Mouse (Mus musculus) lung, postnatal 10 days (tissue): ENCODE data around the gene Gcfc2.

Experiments used
- DNase-seq: peaks from one replicate; pipeline ENCODE4 v3.0.0; 2021

Gcfc2 gene

GRCm38 (mm10) chr6:81923523-81924142 is at the start of gene Gcfc2:
Gcfc2 (plus strand) TSS chr6:81923669.
- DNase-seq: peak; percentile 94

GRCm38 (mm10) chr6:81895678-81896230 is 27.7 kb upstream of the Gcfc2 start:
- no peak for DNase-seq

DNA sequence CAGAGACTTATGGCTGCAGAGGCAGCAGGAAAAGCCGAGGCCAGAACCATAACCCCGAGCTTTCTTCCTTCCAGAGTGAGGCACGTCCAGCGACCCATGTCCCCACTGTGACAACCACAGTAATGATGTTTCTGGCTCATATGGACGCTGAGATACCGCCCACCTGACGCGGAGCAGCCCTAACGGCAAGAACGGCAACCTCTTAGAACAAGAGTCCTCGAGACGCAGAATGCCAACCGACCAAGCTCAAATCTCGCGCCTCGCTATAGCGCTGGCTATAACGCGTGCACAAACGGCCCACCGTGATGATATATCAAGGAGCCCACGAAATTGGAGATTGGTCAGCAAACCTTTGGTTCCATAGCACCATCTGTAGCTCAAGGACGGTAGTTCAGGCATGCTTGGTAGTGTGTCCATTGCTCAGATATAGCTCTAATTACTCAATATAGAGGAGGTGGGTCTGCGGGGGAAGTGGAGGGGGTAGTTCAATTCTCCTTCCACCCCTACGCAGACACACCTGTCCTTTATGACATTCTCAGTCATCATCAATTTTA is 13.1 kb upstream of the Gcfc2 start:
- no peak for DNase-seq

- DNase-seq: no peak
These were observed 12.2 kb upstream of the Gcfc2 start for GRCm38 (mm10) chr6:81911244-81911643.

DNA sequence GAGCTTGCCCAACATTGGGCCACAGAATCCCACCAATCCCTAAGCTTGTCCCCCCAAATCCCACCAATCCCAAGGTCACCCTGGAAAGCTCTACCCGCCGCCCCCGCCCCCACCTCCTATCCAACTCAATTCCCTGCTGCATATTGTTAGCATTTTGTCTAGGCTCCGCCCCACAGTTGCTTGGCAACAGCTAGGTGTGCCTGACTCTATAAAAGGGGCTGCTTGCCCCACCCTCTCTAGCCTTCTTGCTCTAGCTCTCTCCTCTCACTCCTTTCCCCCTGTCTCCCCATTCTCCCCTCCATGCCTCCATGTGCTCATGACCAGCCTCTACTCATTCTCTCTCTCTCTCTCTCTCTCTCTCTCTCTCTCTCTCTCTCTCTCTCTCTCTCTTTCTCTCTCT is 11.8 kb upstream of the Gcfc2 start:
- DNase-seq: no peak

GRCm38 (mm10) chr6:81912177-81912576 is 11.3 kb upstream of the Gcfc2 start:
- DNase-seq: no peak

- DNase-seq: no peak
These were observed 835 bp downstream of the Gcfc2 start for GRCm38 (mm10) chr6:81924304-81924703.

DNA sequence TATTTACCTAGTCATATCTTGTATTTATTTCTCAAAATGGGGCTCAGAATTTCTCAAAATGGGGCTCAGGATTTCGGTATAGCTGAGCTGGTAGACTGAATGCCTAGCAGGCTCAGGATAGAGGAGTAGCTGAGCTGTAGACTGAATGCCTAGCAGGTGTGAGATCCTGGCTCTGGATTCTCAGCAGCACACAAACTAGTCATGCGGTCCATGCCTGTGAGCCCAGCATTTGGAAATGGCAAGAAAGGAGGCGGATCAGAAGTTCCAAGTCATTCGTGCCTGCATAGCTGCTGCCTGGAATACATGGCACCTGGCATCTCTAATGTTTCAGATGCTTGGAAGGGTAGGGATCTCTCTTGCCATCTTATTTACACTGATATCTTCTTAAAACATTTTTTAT is 5.9 kb downstream of the Gcfc2 start:
- DNase-seq: no peak

DNA sequence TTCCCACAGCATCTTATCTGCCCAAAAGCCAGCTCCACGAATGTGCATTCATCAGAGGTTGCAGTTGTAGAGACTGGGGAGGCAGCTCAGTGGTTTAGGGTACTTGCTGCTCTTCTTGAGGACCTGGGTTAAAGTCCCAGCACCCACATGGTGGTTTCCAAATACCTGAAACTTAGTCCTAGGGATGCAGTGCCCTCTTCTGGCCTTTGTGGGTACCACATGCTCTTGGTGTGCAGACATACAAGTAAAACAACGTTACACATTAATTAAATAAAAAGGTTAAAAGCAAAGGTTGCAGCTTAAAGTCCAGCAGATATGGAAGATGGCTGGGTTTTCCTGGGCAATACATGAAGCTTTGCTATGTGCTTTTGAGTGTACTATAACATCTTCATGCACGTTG is 9.8 kb downstream of the Gcfc2 start:
- DNase-seq: no peak

DNA sequence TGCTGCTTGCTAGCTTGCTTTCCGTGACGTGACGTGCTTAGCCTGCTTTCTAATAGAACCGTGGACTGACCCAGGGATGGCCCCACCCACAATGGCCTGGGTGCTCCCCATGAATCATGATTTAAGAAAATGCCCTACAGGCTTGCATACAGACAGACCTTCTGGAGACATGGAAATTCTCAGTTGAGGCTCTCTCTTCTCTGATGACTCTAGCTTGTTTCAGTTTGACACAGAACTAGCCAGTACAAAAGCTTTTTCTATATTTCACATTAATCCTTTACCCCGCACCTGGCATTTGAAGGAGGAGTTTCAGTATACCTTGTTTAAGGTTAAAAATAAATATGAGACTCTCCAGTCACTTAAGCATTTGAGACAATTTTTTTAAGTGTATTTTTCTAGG is 18.2 kb downstream of the Gcfc2 start:
- DNase-seq: no peak

- DNase-seq: no peak
These were observed 19.8 kb downstream of the Gcfc2 start for GRCm38 (mm10) chr6:81943281-81943680.

DNA sequence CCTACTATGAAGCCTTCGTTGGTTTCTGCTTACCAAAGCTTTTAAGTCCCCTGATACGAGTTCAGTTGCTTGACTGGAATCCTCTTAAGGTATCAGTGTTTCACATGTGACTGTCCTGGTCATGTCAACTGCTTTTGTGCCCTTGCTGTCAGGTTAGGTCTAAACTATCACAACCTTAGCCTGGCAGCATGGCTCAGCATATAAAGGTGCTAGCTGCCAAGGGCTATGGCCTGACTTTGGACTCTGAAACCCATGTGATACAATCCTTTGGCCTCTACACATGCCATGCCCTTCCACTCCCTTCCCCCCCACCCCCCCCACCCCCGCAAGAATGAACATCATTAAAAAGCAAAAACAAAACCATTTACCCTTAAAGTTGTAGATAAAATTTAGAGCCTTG is 21.0 kb downstream of the Gcfc2 start:
- no peak for DNase-seq

GRCm38 (mm10) chr6:81946906-81947305 is 23.4 kb downstream of the Gcfc2 start:
- no peak for DNase-seq

- DNase-seq: peak; percentile 2
These were observed 31.7 kb downstream of the Gcfc2 start for GRCm38 (mm10) chr6:81955133-81955532.

DNA sequence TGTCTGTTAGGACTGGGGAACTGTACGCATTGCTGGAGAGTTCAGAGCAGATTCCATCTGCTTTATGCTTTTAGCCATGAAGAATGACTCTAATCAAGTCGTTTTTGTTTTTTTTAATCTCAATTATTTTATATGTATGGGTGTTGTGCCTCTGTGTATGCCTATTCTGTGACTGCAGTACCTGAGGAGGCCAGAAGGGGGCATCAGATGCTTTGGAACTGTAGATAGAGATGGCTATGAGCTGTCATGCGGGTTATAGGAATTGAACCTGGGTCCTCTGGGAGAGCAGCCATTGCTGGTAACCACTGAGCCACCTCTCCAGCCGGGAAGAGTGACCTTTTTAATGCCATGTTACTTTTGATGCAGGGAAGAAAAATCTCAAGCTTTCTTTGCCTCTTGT is 32.9 kb downstream of the Gcfc2 start:
- DNase-seq: no peak

GRCm38 (mm10) chr6:81957992-81958391 is 34.5 kb downstream of the Gcfc2 start:
- no peak for DNase-seq

GRCm38 (mm10) chr6:81959866-81960265 is 36.4 kb downstream of the Gcfc2 start:
- no peak for DNase-seq

DNA sequence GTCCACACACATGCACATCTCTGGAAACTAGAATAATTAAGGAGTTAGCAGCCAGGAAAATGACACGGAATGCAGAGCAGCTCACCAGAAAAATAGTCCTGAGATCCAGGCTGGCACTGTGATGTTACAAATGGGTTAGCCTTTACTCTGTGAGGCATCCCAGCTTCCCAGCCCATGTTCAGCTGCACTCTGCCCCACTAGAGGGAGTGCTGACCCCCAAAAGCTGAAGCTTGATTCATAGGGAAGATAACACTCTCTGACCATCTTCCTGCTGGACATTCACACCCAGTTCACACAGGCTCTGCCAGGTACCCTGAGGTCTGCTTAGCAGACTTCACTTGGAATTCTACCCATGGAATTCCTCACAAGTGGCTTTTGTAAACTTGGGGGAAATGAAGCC is 36.8 kb downstream of the Gcfc2 start:
- no peak for DNase-seq

GRCm38 (mm10) chr6:81965296-81966067 is 42.0 kb downstream of the Gcfc2 start, which contains the start of gene Mrpl19:
Mrpl19 (minus strand) TSS chr6:81965958.
- DNase-seq: peak; percentile 97

GRCm38 (mm10) chr6:81966068-81966544 is 42.6 kb downstream of the Gcfc2 start:
- DNase-seq: no peak

DNA sequence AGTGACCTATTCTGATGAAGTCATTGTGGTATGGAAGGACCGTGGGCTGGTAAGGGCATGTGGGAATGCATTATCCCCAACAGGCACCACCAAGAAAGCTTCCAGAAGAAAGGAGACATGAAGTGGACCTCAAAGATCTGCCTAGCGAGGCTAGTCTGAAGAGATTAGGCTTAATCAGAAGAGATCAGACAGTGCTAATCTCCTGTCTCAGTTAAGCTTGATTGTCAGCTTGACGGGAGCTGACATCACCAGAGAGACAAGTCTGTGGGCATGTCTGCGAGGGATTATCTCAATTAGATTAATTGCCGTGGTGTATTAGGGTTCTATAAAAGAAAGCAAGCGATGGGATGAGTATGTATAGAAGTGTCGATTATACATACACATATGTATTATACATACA is 47.7 kb downstream of the Gcfc2 start:
- DNase-seq: no peak

GRCm38 (mm10) chr6:81972595-81972994 is 49.1 kb downstream of the Gcfc2 start:
- no peak for DNase-seq

DNA sequence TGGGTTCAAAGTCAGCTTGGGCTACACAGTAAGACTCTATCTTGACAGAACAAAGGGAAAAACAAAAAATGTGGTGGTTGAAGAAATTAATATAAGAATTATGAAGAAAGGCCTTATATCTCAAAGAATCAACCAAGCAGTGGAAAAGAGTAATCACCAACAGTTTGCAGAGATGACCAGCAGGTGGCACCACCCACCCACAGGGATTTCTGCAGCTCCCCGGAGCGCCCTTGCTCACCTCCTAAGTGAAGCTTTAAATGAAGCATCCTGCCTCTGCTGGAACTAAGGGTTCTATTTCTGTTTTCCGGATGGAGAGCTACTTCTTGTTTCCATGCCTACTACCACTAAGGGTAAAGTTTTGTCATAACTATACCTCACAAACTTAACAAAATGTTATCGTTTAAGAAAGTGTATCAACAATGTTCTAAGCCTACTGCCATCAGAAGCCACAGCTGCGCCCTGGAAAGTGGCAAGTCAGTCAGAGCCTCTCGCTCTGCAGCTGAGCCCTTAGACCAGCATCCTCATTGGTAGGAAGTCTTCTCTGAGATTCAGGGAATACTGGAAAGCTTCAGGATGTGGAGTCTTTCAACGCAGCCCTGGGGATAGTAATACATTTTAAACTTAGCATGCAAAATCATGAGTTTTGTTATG is 52.6 kb downstream of the Gcfc2 start:
- DNase-seq: peak; percentile 86
